Mouse (Mus musculus): ENCODE data around the gene Zfp52.

Zfp52 gene

GRCm38 (mm10) chr17:21535096-21536001 lies at the start of gene Zfp52:
Zfp52 (plus strand) TSS chr17:21535539.
- peak; percentile 70 to 77 for DNase-seq (ENCODE audit: low spot score in 2 of 2)

- DNase-seq (ENCODE audit: low spot score in 2 of 2): peak; percentile 88 to 92
Observed at GRCm38 (mm10) chr17:21488760-21489499, 46.4 kb upstream of the Zfp52 start, which contains the start of gene Zfp53. Zfp53 (plus strand) TSS chr17:21488998.

DNA sequence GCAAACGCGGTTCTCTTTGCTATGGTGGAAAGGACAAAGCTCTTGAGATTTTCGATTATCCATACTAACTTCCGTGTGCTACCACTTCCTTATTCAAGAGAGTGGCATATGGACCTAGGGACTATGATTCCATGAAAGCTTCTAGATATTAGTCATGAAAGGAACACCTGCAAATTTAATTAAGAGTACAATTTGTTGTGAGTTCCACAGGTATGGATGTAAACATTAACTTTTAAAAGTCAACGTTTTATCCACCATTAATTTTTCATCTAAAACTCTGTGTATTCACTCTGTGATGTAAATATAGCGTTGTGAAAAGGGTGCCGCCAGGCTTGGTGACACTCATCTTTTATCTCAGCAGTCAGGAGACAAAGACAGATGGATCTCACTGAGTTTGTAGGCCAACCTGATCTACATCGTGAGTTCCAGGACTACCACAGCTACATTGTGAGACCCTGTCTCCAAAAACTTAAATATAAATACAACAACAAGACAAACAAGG lies 45.8 kb upstream of the Zfp52 start:
- no peak for DNase-seq (ENCODE audit: low spot score in 2 of 2)

GRCm38 (mm10) chr17:21501365-21501764 lies 34.0 kb upstream of the Zfp52 start:
- DNase-seq (ENCODE audit: low spot score in 2 of 2): no peak

GRCm38 (mm10) chr17:21504524-21504923 lies 30.8 kb upstream of the Zfp52 start:
- no peak for DNase-seq (ENCODE audit: low spot score in 2 of 2)

DNA sequence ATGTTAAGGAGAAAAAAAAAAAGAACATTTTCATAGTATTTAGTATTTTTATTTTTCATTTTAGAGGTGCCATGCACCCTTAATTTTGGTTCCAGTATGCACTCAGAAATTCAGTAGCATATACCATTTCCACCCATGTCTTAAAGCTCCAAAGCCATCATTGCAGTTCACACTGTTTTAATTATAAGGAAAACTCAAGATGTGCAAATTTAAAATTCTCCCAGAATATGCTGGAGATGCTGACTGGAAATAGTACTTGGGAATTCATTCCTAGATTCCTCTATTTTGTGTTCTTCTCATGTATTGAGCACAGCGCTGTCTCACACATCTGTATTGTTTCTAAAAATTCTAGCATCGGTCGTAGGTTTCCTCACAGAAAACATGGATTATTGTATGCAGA lies 29.1 kb upstream of the Zfp52 start:
- DNase-seq (ENCODE audit: low spot score in 2 of 2): no peak

GRCm38 (mm10) chr17:21509756-21510155 lies 25.6 kb upstream of the Zfp52 start:
- DNase-seq (ENCODE audit: low spot score in 2 of 2): no peak

GRCm38 (mm10) chr17:21515403-21516105 lies 19.8 kb upstream of the Zfp52 start:
- peak; percentile 82 to 84 for DNase-seq (ENCODE audit: low spot score in 2 of 2)

DNA sequence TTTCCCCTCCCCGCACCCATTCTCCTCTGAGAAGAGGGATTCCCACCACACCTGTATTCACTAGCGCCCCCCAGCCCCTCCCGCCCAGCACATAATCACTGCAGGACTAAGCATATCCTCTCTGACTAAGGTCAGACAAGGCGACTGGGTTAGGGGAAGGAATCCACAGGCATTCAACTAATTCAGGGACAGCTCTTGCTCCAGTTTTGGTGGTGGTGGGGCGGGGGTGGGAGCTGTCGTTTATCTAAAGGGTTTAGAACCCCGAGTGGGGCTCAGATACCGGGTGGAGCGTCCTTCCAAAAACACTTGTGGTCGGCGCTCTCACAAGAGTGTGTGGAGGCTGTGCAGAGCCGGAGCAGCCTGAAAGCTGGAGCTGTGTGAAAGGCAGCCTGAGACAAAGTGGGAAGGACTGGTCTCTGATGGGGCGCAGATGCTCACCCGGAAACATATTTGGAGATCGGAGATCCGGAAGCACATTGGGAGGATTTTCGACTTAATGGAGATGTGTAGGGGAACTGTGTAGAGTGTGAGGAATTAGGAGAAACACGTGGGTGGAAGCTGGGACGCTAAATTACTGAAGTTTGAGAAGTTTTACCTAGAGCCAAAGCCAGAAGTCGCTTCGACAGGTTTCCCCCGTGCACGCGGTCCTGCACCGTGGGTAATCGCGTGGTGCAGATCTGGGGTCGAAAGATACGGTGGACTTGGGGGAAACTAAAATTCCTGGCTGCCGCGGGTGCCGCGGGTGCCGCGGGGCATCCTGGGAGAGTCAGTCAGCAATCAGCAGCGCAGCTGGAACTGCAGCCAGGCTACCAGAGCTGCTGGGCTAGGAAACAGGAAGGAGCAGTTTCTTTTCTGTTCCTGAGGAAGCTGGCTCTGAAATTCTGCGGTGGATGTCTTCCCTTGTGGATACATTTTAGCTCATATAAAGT lies 18.9 kb upstream of the Zfp52 start:
- peak; percentile 71 to 74 for DNase-seq (ENCODE audit: low spot score in 2 of 2)

DNA sequence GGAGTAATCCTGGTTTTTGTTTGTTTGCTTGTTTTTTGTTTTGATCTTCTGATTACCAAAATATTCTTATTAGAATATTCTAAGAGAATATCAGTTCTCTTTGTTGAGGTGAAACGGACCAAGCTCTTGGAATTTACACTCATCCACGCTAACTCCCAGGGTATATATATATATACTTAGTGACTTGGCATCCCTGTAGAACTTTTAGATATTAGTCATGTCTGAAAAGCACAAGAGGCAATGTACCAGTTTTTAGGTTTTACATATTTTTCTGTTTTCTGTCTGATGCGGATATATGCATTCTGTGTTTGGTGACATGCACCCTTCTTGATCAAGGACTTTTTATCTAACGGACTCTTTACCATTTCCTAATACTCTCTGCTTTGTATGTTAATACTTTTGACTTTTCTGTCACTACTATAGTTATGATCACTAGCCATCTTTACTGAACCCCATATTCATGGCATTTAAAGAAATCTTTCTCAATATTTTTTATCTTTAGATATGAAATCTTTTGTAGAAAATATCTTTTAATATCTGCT lies 18.1 kb upstream of the Zfp52 start:
- no peak for DNase-seq (ENCODE audit: low spot score in 2 of 2)

DNA sequence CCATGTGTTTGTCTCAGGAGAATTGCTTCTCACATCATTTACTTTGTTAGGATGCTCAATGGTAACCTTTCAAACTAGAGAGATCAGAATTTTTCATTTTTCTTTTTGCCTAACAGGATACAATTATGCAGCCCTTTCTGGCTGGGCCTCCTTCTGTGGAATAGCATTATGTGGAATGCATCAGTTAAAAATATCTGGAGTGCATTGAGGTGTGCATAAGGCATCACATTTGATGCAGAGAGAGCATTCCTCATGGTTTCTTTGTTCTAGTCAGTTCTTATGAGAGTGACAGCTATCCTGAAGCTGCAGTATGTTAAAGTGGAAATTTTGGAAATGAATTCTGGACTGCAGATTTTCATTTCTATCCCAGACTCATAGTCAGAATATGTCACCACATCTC lies 9.1 kb upstream of the Zfp52 start:
- no peak for DNase-seq (ENCODE audit: low spot score in 2 of 2)

DNA sequence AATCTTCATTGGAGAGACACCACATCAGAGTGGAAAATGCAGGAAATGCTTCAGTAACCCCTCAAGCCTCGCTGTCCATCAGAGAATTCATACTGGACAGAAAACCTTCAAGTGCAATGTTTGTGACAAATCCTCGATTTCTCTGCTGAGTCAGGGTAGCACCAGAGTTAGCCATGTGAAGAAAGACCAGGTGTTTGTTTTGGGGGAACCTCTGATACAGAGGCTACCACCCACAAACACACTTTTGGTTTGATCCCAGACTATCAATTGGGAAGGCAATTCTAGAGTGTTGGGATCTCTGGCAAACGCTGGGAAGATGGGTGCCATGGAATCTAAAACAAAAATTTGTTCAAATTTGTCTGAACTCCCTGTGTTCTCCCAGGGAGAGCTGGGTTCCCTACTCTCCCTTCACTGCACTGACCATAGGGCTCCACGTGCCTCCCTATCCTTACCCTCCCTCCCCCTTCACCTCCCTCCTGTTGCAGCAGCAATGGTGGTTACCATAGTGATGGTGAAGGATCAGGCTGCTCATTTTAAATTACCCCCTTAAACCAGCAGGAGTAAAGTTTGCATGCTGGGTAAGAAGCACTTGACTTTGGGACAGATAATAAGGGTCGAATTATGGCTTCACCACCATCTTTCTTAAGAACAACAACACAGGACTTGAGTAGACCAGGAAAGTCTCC lies 4.6 kb upstream of the Zfp52 start:
- DNase-seq (ENCODE audit: low spot score in 2 of 2): no peak

GRCm38 (mm10) chr17:21531621-21532020 lies 3.7 kb upstream of the Zfp52 start:
- peak; percentile 37 to 45 for DNase-seq (ENCODE audit: low spot score in 2 of 2)

- peak; percentile 79 to 84 for DNase-seq (ENCODE audit: low spot score in 2 of 2)
Observed at GRCm38 (mm10) chr17:21532101-21532951, 3.0 kb upstream of the Zfp52 start.

DNA sequence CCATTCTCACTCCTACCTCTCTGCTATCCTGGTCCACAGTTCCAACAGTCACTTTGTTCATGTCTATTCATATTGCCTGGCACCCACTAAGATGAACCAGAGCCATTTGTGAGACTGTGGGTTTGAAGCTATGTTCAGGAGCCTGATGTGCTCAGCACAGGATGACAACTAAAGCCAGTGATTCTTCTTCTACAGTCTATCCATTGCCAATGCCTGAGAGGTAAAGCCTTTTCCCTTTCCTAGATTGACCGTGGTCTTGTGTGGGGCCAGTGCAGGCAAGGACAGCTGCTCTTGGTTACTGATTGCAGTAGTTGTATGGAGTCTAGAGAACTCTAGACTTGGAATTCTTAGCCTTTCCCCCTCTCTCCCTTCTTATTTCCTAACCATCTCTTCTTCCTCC lies 1.4 kb upstream of the Zfp52 start:
- no peak for DNase-seq (ENCODE audit: low spot score in 2 of 2)

DNA sequence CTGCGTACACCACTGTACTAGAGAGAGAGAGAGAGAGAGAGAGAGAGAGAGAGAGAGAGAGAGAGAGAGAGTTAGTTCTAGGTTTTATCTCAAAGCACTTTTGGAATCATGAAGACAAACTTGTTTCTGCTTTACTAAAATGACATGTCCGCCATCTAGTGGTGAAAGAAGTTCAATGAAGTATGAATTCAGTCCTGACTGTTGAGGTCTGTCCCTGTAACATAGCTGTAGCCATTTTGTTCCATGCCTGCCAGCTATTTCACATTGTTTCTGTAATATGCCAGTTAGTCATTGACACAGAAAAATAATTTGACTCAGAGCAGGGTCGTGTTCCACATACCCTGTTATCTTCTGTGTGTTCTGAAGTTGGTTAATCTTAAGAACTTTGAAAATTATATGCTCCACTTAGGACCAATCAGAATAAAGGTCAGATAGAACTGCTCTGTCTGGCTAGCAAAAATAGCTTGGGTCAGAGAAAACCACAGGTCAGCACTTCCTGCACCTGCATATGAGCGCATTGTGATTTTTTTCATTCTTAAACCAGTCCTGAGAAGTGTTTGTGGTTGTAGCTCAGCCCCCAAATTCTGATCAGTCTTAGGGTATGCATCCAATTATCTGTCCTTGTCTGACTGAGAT lies 761 bp upstream of the Zfp52 start:
- peak; percentile 28 to 62 for DNase-seq (ENCODE audit: low spot score in 2 of 2)

- no peak for DNase-seq (ENCODE audit: low spot score in 2 of 2)
Observed at GRCm38 (mm10) chr17:21536096-21536495, 757 bp downstream of the Zfp52 start.

DNA sequence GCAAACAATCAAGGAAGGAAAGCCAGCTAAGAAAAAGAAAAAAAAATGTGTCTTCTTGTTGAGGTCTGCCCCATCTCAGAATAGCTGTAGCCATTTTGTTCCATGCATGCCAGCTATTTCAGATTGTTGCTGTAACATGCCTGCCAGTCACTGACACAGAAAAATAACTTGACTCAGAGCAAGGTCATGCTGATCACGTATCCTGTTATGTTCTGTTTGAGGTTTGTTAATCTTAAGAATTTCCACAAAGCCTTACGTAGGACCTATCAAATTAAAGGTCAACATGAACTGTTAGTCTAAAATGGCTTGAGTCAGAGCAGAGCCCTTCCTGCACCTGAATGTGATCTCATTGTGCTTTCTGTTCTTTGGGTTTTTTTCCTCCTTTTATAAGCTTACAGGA lies 1.3 kb downstream of the Zfp52 start:
- DNase-seq (ENCODE audit: low spot score in 2 of 2): no peak

DNA sequence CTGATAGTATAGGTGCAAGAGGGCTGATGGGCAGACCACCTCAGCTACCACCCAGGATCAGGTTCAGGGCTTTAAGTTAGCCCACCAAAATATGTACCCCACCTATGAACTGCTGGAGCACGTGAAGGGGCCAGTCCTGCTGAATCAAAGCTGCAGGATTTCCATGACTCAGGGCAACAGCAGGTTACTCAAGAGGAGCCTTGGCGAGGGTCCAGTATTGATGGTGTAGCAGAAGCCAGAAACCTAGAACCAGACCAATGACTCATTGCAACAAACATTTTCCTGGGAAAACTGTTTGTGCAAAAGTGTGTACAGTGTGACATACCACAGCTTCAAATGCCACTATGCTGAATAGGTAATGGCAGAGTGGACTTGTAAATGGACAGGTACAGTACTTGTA lies 22.5 kb downstream of the Zfp52 start:
- no peak for DNase-seq (ENCODE audit: low spot score in 2 of 2)
